ENCODE assay signal across 8 mouse cellular contexts in the genomic region with DNA sequence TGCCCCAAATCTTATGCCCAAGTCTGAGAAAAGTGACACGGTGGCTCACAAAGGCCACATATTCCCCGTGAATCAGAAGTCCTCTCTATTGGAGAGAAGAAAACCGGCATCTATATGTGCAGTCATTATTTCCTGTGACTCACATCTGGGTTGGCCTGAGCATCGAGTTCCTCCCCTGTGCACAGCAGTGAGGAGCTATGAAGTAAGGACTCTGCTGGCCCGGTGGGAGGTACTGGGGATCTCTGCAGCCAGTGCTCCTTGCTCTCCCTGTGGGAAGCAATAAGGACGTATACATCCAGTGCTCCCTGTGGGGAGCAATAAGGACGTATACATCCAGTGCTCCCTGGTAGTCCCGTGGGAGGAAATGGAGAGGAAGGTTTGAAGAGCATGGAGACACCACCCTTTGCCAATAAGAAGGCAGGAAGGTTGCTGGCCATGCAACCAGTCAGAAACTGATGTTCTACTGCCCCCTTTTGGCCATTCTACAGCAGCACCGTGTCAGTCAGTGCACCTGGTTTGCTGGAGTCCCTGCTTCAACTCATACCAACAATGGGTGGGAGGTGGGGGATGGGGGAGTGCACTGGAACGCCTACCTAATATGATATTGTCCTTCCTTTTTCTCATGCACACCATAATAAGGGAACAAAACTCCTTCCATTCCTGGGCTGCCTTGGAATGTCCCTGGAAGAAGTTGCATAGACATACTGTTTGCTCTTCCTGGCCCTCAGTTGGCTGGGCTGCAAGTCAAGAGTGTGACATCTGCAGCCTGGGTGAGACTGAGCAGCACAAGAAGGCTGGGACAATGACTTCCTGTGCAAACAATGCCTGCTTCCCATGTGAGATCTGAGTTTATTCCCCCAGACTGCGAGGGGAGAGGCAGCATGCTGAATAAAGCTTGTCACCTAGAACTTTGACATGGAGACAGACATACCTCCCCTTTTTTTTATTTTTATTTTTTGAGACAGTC. TPM values are rescaled to one million over a fixed set of nuclear protein-coding genes. Genes with fewer than 3 reads are reported as not detected.
DNase-seq lines count a peak whose midpoint lies in the region; ATAC-seq and TF ChIP-seq lines count a peak whose summit lies in the region.
"Not testable (repeated sequence)": the region's sequence is repeated elsewhere in the genome, so short reads cannot be mapped to it uniquely, and the experiment has no call there.

No protein-coding gene starts in this region.

- peak; percentile 72 for TF ChIP-seq CTCF in left cerebral cortex, adult 2 months (IDR thresholded peaks at IDR 0.05)
- peak; percentile 23; the same call in 1 of the 2 replicates for TF ChIP-seq CTCF in spleen, adult 2 months (IDR thresholded peaks at IDR 0.05; ENCODE audit: extremely low read depth, insufficient read depth, insufficient read length, insufficient replicate concordance)

- 36% methylated on average over 8 of the region's 11 CpGs for WGBS in intestine, embryonic 16.5 days
- WGBS in spleen, adult 2 months, result 23% methylated on average over 10 of the region's 11 CpGs

- not testable (repeated sequence) for H3K27me3 ChIP-seq in intestine, embryonic 16.5 days (replicated peaks; ENCODE audit: control insufficient read depth, insufficient read depth, low read length); spleen, adult 2 months (ENCODE audit: control insufficient read depth, insufficient read depth, low read length)

- H3K9me3 ChIP-seq in intestine, embryonic 16.5 days (ENCODE audit: control insufficient read depth, low read length), result not testable (repeated sequence)

- not testable (repeated sequence) for H3K27ac ChIP-seq in intestine, embryonic 16.5 days (ENCODE audit: low read length); left cerebral cortex, adult 2 months; spleen, adult 2 months (ENCODE audit: insufficient read depth, low read length)

- H3K36me3 ChIP-seq in intestine, embryonic 16.5 days (ENCODE audit: control insufficient read depth, insufficient read depth, low read length); spleen, adult 2 months (ENCODE audit: control insufficient read depth, insufficient read depth, low read length): not testable (repeated sequence)

- not testable (repeated sequence) for H3K4me1 ChIP-seq in intestine, embryonic 16.5 days (ENCODE audit: control insufficient read depth, insufficient read depth, low read length); spleen, adult 2 months (ENCODE audit: control insufficient read depth, insufficient read depth, insufficient read length)

- not testable (repeated sequence) for H3K9ac ChIP-seq in intestine, embryonic 16.5 days (ENCODE audit: low read depth, low read length)

- H3K4me3 ChIP-seq in intestine, embryonic 16.5 days (ENCODE audit: low read length); left cerebral cortex, adult 2 months; spleen, adult 2 months (ENCODE audit: extremely low read depth, insufficient read depth, insufficient read length): not testable (repeated sequence)

- peak; percentile 64 for DNase-seq in A20 (ENCODE audit: low read depth, low spot score)
- peak; percentile 67 for DNase-seq in adrenal gland, adult 2 months
- DNase-seq in embryo, embryonic 10 days (ENCODE audit: low spot score), result peak; percentile 87
- DNase-seq in heart, adult 11 months, result peak; percentile 95
- peak; percentile 38 to 58 for DNase-seq in left cerebral cortex, adult 2 months (ENCODE audit: extremely low spot score in 1 of 2, low spot score in 2 of 2)
- DNase-seq in spleen, adult 2 months (ENCODE audit: low read depth in 1 of 2, low spot score in 2 of 2), result not testable (repeated sequence)

- TF ChIP-seq POLR2A in spleen, adult 2 months (IDR thresholded peaks at IDR 0.05; ENCODE audit: low read depth, low read length), result not testable (repeated sequence)

- intact Hi-C loops in left cerebral cortex, adult 2 months (cut with DNase I), result loop anchor here (2.0 to 5.0 kb wide), 2 partner anchors 81 to 201 kb away; no protein-coding TSS in a partner anchor

- peak; percentile 52 for ATAC-seq in intestine, embryonic 16.5 days
- peak; percentile 52; the same call in 1 of the 2 replicates for ATAC-seq in megakaryocyte, adult 5-6 weeks (ENCODE audit: poor library complexity, severe bottlenecking)

- H3K4me2 ChIP-seq in intestine, embryonic 16.5 days (ENCODE audit: low read depth, low read length), result not testable (repeated sequence)

RNA-seq across cellular contexts. Expression of a gene that starts 19.7 kb away (rescaled TPM):
- 10 to 100 TPM; 56.3 to 74.8 TPM for total RNA-seq in adrenal gland, adult 2 months (2021)
- polyA plus RNA-seq in adrenal gland, adult 2 months (2012; rRNA removed), result 22.7 and 43.9 TPM in 2 replicates
- polyA plus RNA-seq in intestine, embryonic 16.5 days (2015; fragmentation: Nextera tagmentation; extraction: Ambion mirVana), result 94.1 and 101 TPM in 2 replicates
- 10 to 100 TPM; 40.8 to 41.6 TPM for total RNA-seq in left cerebral cortex, adult 2 months (2021)
- total RNA-seq in megakaryocyte, adult 5-6 weeks (2015), result 14.9 and 16.4 TPM in 2 replicates
- total RNA-seq in megakaryocyte, adult 5-6 weeks (2017), result 19.8 and 20.2 TPM in 2 replicates
- polyA plus RNA-seq in spleen, adult 2 months (2012; rRNA removed), result 10.2 and 10.3 TPM in 2 replicates

RNA-seq across cellular contexts. Expression of a gene that starts 48.5 kb away (rescaled TPM):
- total RNA-seq in adrenal gland, adult 2 months (2021), result 10 to 100 TPM; 42.8 to 45.1 TPM
- polyA plus RNA-seq in adrenal gland, adult 2 months (2012; rRNA removed), result 5.8 and 7.4 TPM in 2 replicates
- 17.9 and 18.8 TPM in 2 replicates for polyA plus RNA-seq in intestine, embryonic 16.5 days (2015; fragmentation: Nextera tagmentation; extraction: Ambion mirVana)
- total RNA-seq in left cerebral cortex, adult 2 months (2021), result 10 to 100 TPM; 85.0 to 93.3 TPM
- total RNA-seq in megakaryocyte, adult 5-6 weeks (2015), result 7.9 and 9.0 TPM in 2 replicates
- total RNA-seq in megakaryocyte, adult 5-6 weeks (2017), result 6.4 and 10.7 TPM in 2 replicates
- polyA plus RNA-seq in spleen, adult 2 months (2012; rRNA removed), result 2.6 and 3.1 TPM in 2 replicates
